Mouse (Mus musculus) activated CD4-positive, CD25-positive, alpha-beta regulatory T cell (primary cell): ENCODE measurements around the gene Prm1. TPM values are rescaled to one million over a fixed set of nuclear protein-coding genes. Genes with fewer than 3 reads are reported as not detected.

Experiments
- polyA plus RNA-seq, 2 experiments: library from polyadenylated mRNA; unstranded; fragments of 100-300 nt; shearing (Covaris generic); gene quantifications; one replicate each; pipeline ENCODE4 v1.2.1; 2017

Gene Prm1
- polyA plus RNA-seq = 1 to 10 TPM in 1 of 2 experiments, under 1 TPM in 1; 0.66 to 1.2 TPM

DNA sequence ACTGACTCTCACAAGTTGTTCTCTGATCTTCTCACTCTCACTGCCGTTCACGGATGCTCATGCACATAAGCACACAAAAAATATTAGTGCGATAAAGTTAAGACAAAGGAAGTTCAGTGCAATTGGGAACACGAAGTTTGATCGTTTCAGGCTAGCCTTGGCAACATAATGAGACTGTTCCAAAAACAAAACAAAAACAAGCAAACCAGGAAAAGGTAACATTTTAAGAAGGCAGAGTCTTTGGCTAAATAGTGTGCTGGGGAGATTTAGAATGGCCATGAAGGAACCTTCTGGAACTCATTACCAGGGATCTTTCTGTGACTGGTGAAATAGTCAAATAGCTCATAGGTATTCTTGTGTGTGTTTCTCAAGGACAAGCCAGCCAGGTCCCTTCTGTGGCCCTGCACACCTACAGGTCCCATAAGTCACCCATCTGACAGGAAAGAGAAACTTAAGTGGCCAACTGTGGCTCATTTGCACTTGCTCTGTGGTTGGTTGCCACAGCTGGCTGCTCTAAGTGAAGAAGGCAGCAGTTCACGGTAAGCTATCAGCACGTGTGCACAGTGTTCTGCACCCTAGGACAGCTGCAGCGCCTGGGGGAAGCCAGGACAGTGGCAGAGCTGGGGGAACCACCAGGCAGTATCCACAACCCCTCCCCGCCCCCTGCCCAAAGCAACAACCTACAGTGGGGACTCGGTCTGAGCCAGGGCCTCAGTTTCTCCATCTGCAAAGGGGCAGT lies at the start of gene Prm1:
Prm1 (minus strand) TSS at position 51 of the 739 bp plus-strand sequence.

DNA sequence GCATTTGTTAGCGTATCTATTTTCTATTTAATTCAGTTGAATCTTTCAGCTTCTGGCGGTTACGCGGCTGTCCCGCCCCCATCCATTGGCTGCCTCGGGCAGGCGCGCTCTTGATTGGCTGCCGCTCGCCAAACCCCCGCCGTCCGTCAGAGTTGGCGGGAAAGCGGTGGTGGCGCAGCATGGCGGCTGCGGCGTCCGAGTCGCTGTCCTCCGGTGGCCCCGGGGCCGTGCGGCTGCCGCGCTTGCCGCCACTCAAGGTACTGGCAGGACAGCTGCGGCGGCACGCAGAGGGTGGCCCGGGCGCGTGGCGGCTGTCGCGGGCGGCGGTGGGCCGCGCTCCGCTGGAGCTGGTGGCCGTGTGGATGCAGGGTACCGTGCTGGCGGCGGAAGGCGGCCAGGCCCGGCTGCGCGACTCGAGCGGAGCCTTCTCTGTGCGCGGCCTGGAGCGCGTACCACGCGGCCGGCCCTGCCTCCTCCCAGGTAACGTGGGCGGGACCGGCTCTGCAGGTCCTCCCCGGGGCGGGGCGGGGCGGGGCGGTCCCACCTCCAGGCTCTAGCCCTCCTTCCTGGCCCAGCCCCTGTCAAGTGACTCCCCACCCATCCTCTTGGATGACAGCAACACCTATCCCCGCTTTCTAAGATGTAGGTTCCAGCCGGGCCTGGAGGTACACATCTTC lies 29.4 kb upstream of the Prm1 start, which contains the start of gene Rmi2:
Rmi2 (plus strand) TSS at position 149 of the 677 bp plus-strand sequence.

DNA sequence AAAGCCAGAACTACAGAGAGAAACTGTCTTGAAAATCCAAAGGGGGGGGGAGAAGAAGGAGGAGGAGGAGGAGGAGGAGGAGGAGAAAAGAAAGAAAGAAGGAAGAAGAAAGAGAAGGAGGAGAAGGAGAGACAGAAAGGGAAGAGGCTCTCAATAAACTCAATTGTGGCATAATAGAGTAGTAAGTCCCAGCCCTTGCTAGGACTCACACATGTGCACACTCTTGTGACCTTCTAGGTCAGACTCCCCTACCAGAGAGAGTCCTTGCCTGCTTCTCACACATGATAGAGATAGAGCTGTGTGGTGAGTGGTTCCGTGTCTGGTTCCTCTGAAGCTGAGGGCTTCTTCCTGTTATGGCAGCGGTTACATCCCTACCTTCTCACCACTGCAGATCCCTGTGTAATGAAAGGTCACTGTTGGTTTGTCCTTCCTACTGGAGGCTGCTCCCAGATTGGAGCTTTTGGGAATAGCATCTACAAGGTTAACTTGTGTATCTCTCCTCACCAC lies 7.3 kb upstream of the Prm1 start, which contains the start of gene Gm11172:
Gm11172 (plus strand) TSS at position 51 of the 507 bp plus-strand sequence.

DNA sequence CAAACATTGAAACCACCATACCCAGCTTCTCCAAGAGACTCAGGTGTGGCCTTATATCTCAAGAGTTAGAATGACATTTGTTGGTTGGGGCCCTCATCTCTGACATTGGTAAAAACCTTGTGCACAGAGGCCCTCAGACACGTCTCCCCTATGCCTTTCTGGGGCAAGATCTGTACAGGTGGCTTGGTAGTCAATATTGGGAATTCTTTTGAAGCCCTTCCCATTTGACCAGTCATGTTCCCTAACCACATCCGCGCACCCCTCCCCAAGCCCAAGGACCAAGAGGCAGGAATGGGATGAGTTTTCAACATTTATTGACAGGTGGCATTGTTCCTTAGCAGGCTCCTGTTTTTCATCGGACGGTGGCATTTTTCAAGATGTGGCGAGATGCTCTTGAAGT lies 9.6 kb downstream of the Prm1 start, which contains the start of gene Prm2:
Prm2 (minus strand) TSS at position 101 of the 400 bp plus-strand sequence.

DNA sequence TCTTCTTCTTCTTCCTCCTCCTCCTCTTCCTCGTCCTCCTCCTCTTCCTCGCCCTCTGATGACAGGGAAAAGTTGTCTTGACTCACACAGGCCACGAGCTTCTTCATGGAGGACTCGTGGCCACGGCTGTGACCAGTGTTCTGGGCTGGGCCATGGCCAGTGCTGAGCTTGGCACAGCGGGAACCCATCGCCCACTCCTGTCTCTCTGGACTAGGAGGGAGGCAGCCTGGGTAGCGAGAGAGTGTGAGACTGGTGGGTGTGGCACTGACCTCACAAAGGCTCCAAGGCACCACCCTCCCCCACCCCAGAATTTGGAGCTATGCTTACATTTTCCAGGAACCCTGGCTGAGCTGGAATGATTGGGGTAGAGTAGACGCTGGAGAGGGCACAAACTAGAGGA lies 14.9 kb downstream of the Prm1 start, which contains the start of gene Prm3:
Prm3 (minus strand) TSS at position 213 of the 400 bp plus-strand sequence.

DNA sequence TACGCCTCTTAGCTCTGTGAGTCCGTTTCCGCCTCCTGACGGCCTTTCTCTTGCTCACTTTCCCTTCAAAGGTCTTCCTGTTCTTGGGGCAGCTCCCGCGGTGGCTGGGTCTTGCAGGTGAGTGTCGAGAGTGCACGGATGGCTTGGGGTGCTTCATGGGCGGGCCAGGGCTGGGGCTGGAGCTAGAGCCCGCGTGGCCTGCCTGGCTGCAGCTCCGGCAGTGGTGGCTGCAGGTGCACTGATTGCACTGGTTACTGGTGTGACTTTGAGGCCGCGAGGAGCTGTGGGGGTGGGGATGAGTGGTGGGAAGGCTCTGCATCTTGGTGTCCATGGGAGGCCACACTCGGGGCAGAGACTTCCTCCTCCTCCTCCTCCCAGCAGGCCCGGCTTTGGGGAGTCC lies 17.4 kb downstream of the Prm1 start, which contains the start of gene Tnp2:
Tnp2 (minus strand) TSS at position 390 of the 400 bp plus-strand sequence.

DNA sequence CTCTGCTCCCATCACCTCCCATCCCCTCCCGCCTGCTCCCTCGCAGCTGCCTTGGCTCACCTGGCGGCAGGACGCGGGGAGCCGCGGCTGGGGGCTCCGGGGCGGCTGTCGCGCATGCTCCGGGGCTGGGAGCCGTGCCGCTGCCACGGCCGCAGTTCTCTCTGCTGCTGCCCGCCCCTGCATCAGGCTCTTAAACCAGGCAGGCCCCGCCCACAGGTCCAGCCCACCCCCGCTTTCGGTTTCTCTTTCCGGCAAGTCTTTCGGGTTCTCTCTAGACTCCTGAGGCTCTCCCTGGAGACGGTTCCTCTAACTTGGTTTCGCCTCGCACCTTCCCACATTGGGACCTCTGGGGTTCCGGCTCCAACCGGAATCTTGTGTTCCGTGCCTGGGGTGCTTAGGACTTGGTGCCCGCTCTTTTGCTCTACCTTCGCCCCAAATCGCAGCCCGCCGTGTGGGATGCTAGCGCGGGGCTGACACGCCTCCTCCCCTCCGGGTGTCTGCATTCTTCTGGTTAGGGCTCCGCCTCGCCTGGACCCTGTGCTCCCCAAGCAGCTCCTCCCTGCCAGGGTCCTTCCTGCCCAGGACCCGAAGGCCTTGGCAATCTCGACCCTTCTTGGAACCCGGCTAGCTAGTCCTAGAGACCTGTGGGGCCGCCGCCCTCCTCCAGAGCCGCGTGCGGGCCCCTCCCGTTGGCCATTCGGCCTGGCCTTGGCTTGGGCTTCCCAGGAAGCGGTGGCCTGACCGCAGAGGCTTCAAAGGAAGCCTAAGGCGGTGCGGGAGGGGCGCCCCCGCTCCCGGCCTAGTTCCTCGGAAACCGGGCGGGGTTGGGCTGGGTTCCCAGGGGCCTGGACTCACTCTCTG lies 20.0 kb downstream of the Prm1 start, which contains the start of gene Socs1:
Socs1 (minus strand) TSS at position 166 of the 861 bp plus-strand sequence.

Other genes starting within 250 kb of the Prm1 start
- gene Socs1, start 20.3 kb downstream of the Prm1 start, polyA plus RNA-seq = 100 to 1,000 TPM; 111 to 128 TPM
- gene Tnp2, start 17.2 kb downstream of the Prm1 start, polyA plus RNA-seq = 1 to 10 TPM; 3.4 to 6.3 TPM
- gene Prm3, start 14.9 kb downstream of the Prm1 start, polyA plus RNA-seq = not detected
- under 1 TPM in 1 of 2 experiments, not detected in 1; 0.76 TPM for gene Prm2, start 9.7 kb downstream of the Prm1 start, polyA plus RNA-seq
- gene Gm11172, start 7.1 kb upstream of the Prm1 start, polyA plus RNA-seq = not detected
- 1 to 10 TPM; 5.5 to 6.6 TPM for gene Rmi2, start 29.2 kb upstream of the Prm1 start, polyA plus RNA-seq